Mouse (Mus musculus) frontal cortex, adult (tissue): ENCODE data around the gene Vpreb1.
A peak's percentile ranks its signal among the peaks of the same experiment; 100 is the strongest.

Experiments
- ATAC-seq: cut with Nextera tagmentation; 2 replicates; pipeline ENCODE4 v1.9.2; 2017; ENCODE audit warnings: mild to moderate bottlenecking, moderate library complexity, mixed read lengths; ENCODE audit not compliant: low TSS enrichment

Gene Vpreb1

GRCm38 (mm10) chr16:16855541-16855940 lies 15.1 kb downstream of the Vpreb1 start:
- ATAC-seq, result peak; percentile 99

- ATAC-seq, result peak; percentile 66
Observed at GRCm38 (mm10) chr16:16854836-16855235, 15.8 kb downstream of the Vpreb1 start.

- no peak for ATAC-seq
Observed at GRCm38 (mm10) chr16:16852411-16852810, 18.2 kb downstream of the Vpreb1 start.

- ATAC-seq, result no peak
Observed at GRCm38 (mm10) chr16:16849196-16849595, 21.4 kb downstream of the Vpreb1 start.

- no peak for ATAC-seq
Observed at GRCm38 (mm10) chr16:16829671-16830070, 41.0 kb downstream of the Vpreb1 start.

- peak; percentile 95 for ATAC-seq
Observed at GRCm38 (mm10) chr16:16828757-16829615, 41.7 kb downstream of the Vpreb1 start, which contains the start of gene Spag6l. Gene Spag6l (minus strand): TSS chr16:16829456.

- ATAC-seq, result no peak
Observed at GRCm38 (mm10) chr16:16826223-16826622, 44.4 kb downstream of the Vpreb1 start.

GRCm38 (mm10) chr16:16825476-16825875 lies 45.2 kb downstream of the Vpreb1 start:
- ATAC-seq, result no peak
